Comparison of ENCODE assay signal across 9 mouse cellular contexts in genomic region chr4:138368498-138369260, GRCm38 (mm10). TPM values are rescaled to one million over a fixed set of nuclear protein-coding genes. Genes with fewer than 3 reads are reported as not detected.
DNase-seq lines count a peak whose midpoint lies in the region; ATAC-seq and TF ChIP-seq lines count a peak whose summit lies in the region.
"Had no signal": no experiment of that assay in that cellular context is flagged by ENCODE, and none has a peak within 500 bp of the region (broad histone marks: within the 10 kb centered on the region; RNA-seq: fewer than 3 reads in every experiment).

No protein-coding gene starts in this region.

- H3K9me3 ChIP-seq in embryonic facial prominence, embryonic 15.5 days (replicated peaks), result no peaks in the 10 kb centered on the region
- no peaks in the 10 kb centered on the region for H3K9me3 ChIP-seq in heart, embryonic 15.5 days (replicated peaks)
- no peaks in the 10 kb centered on the region for H3K9me3 ChIP-seq in liver, embryonic 16.5 days (replicated peaks; ENCODE audit: control insufficient read depth, low read length)
- H3K9me3 ChIP-seq: G1E had no signal

- peak overlapping the region; percentile 50; the same call in 1 of the 2 replicates for H3K4me2 ChIP-seq in embryonic facial prominence, embryonic 15.5 days (replicated peaks)
- peak overlapping the region; percentile 79 for H3K4me2 ChIP-seq in heart, embryonic 15.5 days
- H3K4me2 ChIP-seq in liver, embryonic 16.5 days (ENCODE audit: low read depth, low read length), result peak overlapping the region; percentile 40; the same call in 1 of the 2 replicates

- H3K4me3 ChIP-seq in liver, adult 2 months (ENCODE audit: insufficient read depth, low read depth, low read length), result no peak overlapping the region
- H3K4me3 ChIP-seq in embryonic facial prominence, embryonic 15.5 days (replicated peaks), result no peak overlapping the region
- no peak overlapping the region for H3K4me3 ChIP-seq in heart, embryonic 15.5 days
- no peak overlapping the region for H3K4me3 ChIP-seq in liver, embryonic 16.5 days (ENCODE audit: low read depth, low read length)

- H3K27me3 ChIP-seq in liver, adult 2 months (ENCODE audit: control insufficient read depth, insufficient read depth, low read length), result no peaks in the 10 kb centered on the region
- H3K27me3 ChIP-seq in embryonic facial prominence, embryonic 15.5 days, result peaks cover 19% of the 10 kb centered on the region
- no peaks in the 10 kb centered on the region; the same call in 1 of the 2 replicates for H3K27me3 ChIP-seq in heart, embryonic 15.5 days
- H3K27me3 ChIP-seq in liver, embryonic 16.5 days (ENCODE audit: control insufficient read depth, insufficient read depth, low read depth, low read length), result peaks cover 3% of the 10 kb centered on the region; the same call in 1 of the 2 replicates

- peaks cover 22% of the 10 kb centered on the region for H3K4me1 ChIP-seq in liver, adult 2 months (ENCODE audit: control insufficient read depth, insufficient read depth, low read length)
- H3K4me1 ChIP-seq in embryonic facial prominence, embryonic 15.5 days, result peaks cover 12% of the 10 kb centered on the region
- peaks cover 18% of the 10 kb centered on the region for H3K4me1 ChIP-seq in heart, embryonic 15.5 days (replicated peaks)
- H3K4me1 ChIP-seq in liver, embryonic 16.5 days (ENCODE audit: control insufficient read depth, low read depth, low read length), result no peaks in the 10 kb centered on the region; the same call in 1 of the 2 replicates

- H3K79me2 ChIP-seq in liver, adult 2 months (ENCODE audit: control insufficient read depth, insufficient read depth, low read length), result peaks cover 18% of the 10 kb centered on the region; the same call in 1 of the 2 replicates

- TF ChIP-seq CTCF in liver, adult 2 months (IDR thresholded peaks at IDR 0.05; ENCODE audit: low read depth, low read length), result no peak

- DNase-seq in liver, adult 2 months (ENCODE audit: extremely low read depth, low read depth, low spot score), result no peak
- DNase-seq in liver, result no peak
- no peak for DNase-seq in adrenal gland, postnatal 4 days (ENCODE audit: low spot score in 2 of 2)
- no peak for DNase-seq in layer of hippocampus, postnatal 10 days (ENCODE audit: low spot score in 2 of 2)

- H3K36me3 ChIP-seq in liver, adult 2 months (ENCODE audit: control insufficient read depth, insufficient read depth, low read length), result no peaks in the 10 kb centered on the region
- no peaks in the 10 kb centered on the region for H3K36me3 ChIP-seq in embryonic facial prominence, embryonic 15.5 days
- no peaks in the 10 kb centered on the region for H3K36me3 ChIP-seq in heart, embryonic 15.5 days
- no peaks in the 10 kb centered on the region for H3K36me3 ChIP-seq in liver, embryonic 16.5 days (ENCODE audit: control insufficient read depth, insufficient read depth)
- H3K36me3 ChIP-seq: G1E had no signal

- peak overlapping the region; percentile 43 for H3K27ac ChIP-seq in liver, adult 2 months (replicated peaks; ENCODE audit: insufficient read depth, low read depth, low read length)
- H3K27ac ChIP-seq in embryonic facial prominence, embryonic 15.5 days (replicated peaks), result no peak overlapping the region
- H3K27ac ChIP-seq in heart, embryonic 15.5 days, result peak overlapping the region; percentile 16; the same call in 1 of the 2 replicates
- H3K27ac ChIP-seq in liver, embryonic 16.5 days (ENCODE audit: low read length), result no peak overlapping the region

- no peak for TF ChIP-seq POLR2A in liver, adult 2 months (IDR thresholded peaks at IDR 0.05; ENCODE audit: extremely low read depth, insufficient read depth, low read length)

- no peak overlapping the region for H3K9ac ChIP-seq in liver, adult 2 months (ENCODE audit: low read depth, low read length)
- H3K9ac ChIP-seq in embryonic facial prominence, embryonic 15.5 days, result no peak overlapping the region
- H3K9ac ChIP-seq in heart, embryonic 15.5 days, result no peak overlapping the region
- H3K9ac ChIP-seq in liver, embryonic 16.5 days (ENCODE audit: low read depth, low read length), result no peak overlapping the region

- ATAC-seq in embryonic facial prominence, embryonic 15.5 days (ENCODE audit: insufficient number of reproducible peaks, low FRiP score, low TSS enrichment, low read depth), result no peak
- ATAC-seq in heart, embryonic 15.5 days (replicated peaks; ENCODE audit: insufficient number of reproducible peaks, insufficient read depth, low FRiP score, low read depth), result no peak
- ATAC-seq in liver, embryonic 16.5 days (ENCODE audit: low read depth), result no peak

- WGBS in liver, adult 2 months, result 69% methylated on average over 12 of the region's 12 CpGs
- WGBS in embryonic facial prominence, embryonic 15.5 days, result 73% methylated on average over 12 of the region's 12 CpGs
- WGBS in heart, embryonic 15.5 days, result 74% methylated on average over 12 of the region's 12 CpGs
- 24% methylated on average over 12 of the region's 12 CpGs for WGBS in liver, embryonic 16.5 days (ENCODE audit: insufficient replicate concordance)

RNA-seq across cellular contexts. Expression of gene Cda, which starts 0.9 kb away (rescaled TPM):
- total RNA-seq in liver, adult 2 months (2014; rRNA removed), result 4.5 and 4.8 TPM in 2 replicates
- 33.1 and 34.1 TPM in 2 replicates for polyA plus RNA-seq in liver, adult 2 months (2012; rRNA removed)
- 6.6 and 7.4 TPM in 2 replicates for polyA plus RNA-seq in embryonic facial prominence, embryonic 15.5 days (2015; fragmentation: Nextera tagmentation; extraction: Ambion mirVana)
- polyA plus RNA-seq in heart, embryonic 15.5 days (2015; fragmentation: Nextera tagmentation; extraction: Ambion mirVana), result 8.9 and 9.2 TPM in 2 replicates
- polyA plus RNA-seq in liver, embryonic 16.5 days (2015; fragmentation: Nextera tagmentation; extraction: Ambion mirVana), result 4.6 and 5.7 TPM in 2 replicates
- total RNA-seq in adrenal gland, postnatal 4 days (2021), result 10 to 100 TPM; 15.7 to 22.9 TPM
- total RNA-seq in layer of hippocampus, postnatal 10 days (2021), result 1 to 10 TPM; 2.1 to 2.3 TPM
- total RNA-seq: G1E had no signal
- polyA plus RNA-seq: G1E had no signal

RNA-seq across cellular contexts. Expression of gene Fam43b, which starts 27.6 kb away (rescaled TPM):
- total RNA-seq in liver, adult 2 months (2014; rRNA removed), result not detected in 2 replicates
- not detected in 2 replicates for polyA plus RNA-seq in liver, adult 2 months (2012; rRNA removed)
- polyA plus RNA-seq in embryonic facial prominence, embryonic 15.5 days (2015; fragmentation: Nextera tagmentation; extraction: Ambion mirVana), result 0.09 and 0.11 TPM in 2 replicates
- polyA plus RNA-seq in heart, embryonic 15.5 days (2015; fragmentation: Nextera tagmentation; extraction: Ambion mirVana), result 0.22 TPM in 1 of 2 replicates, not detected in the other
- polyA plus RNA-seq in liver, embryonic 16.5 days (2015; fragmentation: Nextera tagmentation; extraction: Ambion mirVana), result not detected in 2 replicates
- total RNA-seq in adrenal gland, postnatal 4 days (2021), result 1 to 10 TPM; 2.2 to 3.2 TPM
- total RNA-seq in layer of hippocampus, postnatal 10 days (2021), result 10 to 100 TPM; 29.3 to 33.8 TPM
- total RNA-seq: gastrocnemius, adult 18-20 months had no signal
- polyA plus RNA-seq: G1E had no signal

RNA-seq across cellular contexts. Expression of gene Pink1, which starts 42.6 kb away (rescaled TPM):
- total RNA-seq in liver, adult 2 months (2014; rRNA removed), result 134 and 150 TPM in 2 replicates
- polyA plus RNA-seq in liver, adult 2 months (2012; rRNA removed), result 192 and 217 TPM in 2 replicates
- polyA plus RNA-seq in embryonic facial prominence, embryonic 15.5 days (2015; fragmentation: Nextera tagmentation; extraction: Ambion mirVana), result 65.2 and 67.0 TPM in 2 replicates
- polyA plus RNA-seq in heart, embryonic 15.5 days (2015; fragmentation: Nextera tagmentation; extraction: Ambion mirVana), result 72.4 and 82.5 TPM in 2 replicates
- polyA plus RNA-seq in liver, embryonic 16.5 days (2015; fragmentation: Nextera tagmentation; extraction: Ambion mirVana), result 32.8 and 39.6 TPM in 2 replicates
- total RNA-seq in adrenal gland, postnatal 4 days (2021), result 100 to 1,000 TPM; 153 to 158 TPM
- total RNA-seq in layer of hippocampus, postnatal 10 days (2021), result 100 to 1,000 TPM; 128 to 131 TPM

Comparison
In these comparisons a context has a peak if more than half of its experiments do, and no peak if none do; other contexts are left out.
1. H3K27ac ChIP-seq: peak in liver, adult 2 months (single experiment) and heart, embryonic 15.5 days (single experiment); none in embryonic facial prominence, embryonic 15.5 days (single experiment) and liver, embryonic 16.5 days (single experiment).
2. Peak in every context shown above with its lines, with median percentiles within 50 percentile points of each other: H3K4me2 ChIP-seq.